Mouse (Mus musculus) ES-Bruce4 (cell line): ENCODE data around the gene Prdm4.

Experiments
- CTCF ChIP-seq: IDR thresholded peaks from one replicate; pipeline ENCODE4 v1.8.1; 2011; ENCODE audit warnings: low read depth, low read length
- EP300 ChIP-seq: IDR thresholded peaks from 2 replicates; pipeline ENCODE4 v1.6.1; 2011; ENCODE audit warnings: low read depth, low read length; ENCODE audit not compliant: insufficient read depth

DNA sequence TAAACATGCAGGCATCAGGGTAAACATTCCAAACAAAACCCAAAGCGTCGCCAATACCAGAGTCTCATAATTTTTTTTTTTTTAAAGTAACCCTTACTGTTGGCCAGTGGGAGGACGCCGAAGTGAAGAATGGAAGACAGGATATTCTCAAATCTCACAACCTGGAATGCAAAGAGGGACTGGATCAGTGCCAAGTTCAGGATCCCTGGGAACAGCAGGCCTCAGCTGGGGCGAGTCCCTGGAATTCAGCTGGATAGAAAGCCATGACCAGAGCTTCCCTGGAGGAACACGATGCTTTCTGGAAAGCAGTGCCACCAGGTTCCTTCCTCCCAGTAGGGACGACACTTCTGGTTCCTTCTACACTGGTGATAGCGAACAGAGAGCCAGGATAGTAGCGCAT is 46.0 kb upstream of the Prdm4 start:
- no peak for TF ChIP-seq CTCF
- TF ChIP-seq EP300, result no peak
